Mouse (Mus musculus) lung, postnatal 14 days (tissue): ENCODE data around the gene Wdr62.

Source experiments
- DNase-seq: peaks from one replicate; pipeline ENCODE4 v3.0.0; 2021

Gene Wdr62

GRCm38 (mm10) chr7:30300914-30301313 is 20.7 kb upstream of the Wdr62 start:
- peak; percentile 29 for DNase-seq

- no peak for DNase-seq
Observed at GRCm38 (mm10) chr7:30297266-30297665, 17.0 kb upstream of the Wdr62 start.

DNA sequence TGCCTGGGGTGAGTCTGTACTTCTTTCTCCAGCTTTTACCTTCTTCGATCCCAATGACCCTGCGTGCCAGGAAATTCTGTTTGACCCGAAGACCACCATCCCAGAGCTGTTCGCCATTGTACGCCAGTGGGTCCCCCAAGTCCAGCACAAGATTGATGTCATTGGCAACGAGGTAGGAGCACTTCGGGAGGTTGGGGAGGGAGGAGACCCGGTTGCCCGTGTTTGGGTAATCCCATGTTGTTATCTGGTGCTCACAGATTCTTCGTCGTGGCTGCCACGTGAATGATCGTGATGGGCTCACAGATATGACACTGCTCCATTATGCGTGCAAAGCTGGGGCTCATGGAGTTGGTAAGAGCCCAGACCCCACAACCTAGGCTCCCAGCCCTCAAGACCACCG is 16.6 kb upstream of the Wdr62 start:
- no peak for DNase-seq

- peak; percentile 22 for DNase-seq
Observed at GRCm38 (mm10) chr7:30295103-30295502, 14.9 kb upstream of the Wdr62 start.

- no peak for DNase-seq
Observed at GRCm38 (mm10) chr7:30294296-30294695, 14.1 kb upstream of the Wdr62 start.

DNA sequence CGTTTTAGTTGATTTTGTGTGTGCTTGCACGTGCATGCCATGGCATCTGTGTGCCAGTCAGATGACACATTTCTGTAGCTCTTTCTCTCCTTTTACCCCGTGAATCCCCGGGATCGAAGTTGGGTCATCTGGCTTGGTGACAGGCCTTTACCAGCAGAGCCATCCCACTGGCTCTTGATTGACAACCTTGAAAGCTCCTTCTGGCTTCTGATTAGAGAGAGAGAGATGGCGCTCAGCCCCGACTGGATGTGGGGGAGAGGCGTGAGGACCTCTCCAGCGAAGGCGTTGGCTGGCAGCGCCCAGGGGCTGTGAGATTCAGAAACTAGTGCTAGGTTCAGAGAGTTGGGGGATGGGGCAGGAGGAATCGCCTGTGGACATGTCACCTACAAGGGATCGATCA is 13.6 kb upstream of the Wdr62 start:
- DNase-seq = no peak

DNA sequence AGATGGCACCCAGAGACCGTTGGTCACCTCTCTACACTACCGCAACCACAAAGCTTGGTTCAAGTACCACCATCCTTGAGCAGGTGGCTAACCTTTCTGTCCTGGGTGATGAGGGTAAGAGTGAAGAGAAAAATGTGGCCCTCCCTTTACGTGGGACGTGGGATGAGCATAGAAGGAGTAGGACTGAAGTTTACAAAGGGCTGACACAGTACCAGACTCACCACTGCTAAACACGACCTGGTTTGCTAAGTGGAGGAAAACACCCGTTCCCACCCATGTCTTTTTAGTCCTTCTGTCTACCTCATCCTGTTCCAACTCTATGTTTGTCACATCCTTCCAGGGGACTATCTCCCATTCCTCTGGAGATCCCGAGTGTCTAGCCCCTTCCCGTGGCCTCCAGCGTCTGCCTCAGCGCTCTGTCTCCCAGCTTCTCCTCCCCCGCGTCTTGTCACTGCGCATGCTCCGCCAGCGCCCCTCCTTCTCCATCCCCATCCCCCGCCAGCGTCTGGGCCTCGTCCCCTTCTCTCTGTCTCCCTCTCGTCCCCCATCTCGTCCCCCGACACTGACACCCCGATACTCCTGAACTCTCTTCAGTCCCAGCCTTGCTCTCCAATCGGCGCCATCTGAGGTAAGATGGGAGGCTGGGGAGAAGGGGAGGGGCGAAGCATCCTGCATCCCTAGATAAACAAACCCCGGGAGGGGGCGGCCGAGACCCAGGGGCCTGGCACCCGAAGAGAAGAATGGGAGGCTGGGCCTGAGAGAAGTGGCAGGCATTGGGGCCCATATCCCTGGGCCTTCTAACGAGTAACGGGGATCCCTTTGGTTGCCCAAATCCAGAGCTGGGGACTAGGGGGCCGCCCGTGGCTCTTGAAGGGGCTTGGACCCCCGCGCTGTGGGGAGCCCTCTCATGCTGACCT is 11.3 kb upstream of the Wdr62 start, which contains the start of gene Clip3:
Clip3 (plus strand) TSS at position 514 of the 917 bp plus-strand sequence.
- DNase-seq = peak; percentile 58

DNA sequence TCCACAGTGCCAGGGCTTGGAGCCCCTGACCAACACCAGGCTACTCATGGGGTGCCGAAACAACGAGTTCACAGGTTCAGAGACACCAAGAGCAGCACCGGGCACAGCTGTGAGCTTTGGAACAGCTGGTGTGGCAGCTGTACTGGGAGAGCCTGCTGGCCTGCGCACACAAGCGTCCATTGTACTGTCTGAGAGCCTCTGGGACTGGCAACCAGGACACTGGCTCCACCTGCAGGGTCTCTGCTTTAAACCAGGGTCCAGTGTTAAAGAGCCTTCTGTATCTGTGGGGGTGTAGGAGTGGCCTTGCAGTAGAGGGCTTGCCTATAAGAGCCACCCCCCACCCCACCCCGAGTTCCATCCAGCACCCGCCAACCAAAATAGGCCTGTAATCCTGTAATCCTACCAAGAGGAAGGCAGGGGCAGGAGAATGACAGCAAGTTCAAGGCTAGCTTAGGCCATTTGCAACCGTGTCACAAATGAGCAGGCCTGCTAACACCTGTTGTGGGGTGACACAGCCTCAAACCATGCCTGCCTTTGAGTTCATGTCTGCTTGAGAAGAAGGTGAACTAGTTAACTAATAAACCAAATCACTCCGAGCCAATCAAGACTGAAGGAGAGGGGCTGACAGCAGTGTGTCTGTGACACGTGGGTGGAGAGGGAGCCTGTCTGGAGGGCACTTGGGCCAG is 9.6 kb upstream of the Wdr62 start:
- no peak for DNase-seq

DNA sequence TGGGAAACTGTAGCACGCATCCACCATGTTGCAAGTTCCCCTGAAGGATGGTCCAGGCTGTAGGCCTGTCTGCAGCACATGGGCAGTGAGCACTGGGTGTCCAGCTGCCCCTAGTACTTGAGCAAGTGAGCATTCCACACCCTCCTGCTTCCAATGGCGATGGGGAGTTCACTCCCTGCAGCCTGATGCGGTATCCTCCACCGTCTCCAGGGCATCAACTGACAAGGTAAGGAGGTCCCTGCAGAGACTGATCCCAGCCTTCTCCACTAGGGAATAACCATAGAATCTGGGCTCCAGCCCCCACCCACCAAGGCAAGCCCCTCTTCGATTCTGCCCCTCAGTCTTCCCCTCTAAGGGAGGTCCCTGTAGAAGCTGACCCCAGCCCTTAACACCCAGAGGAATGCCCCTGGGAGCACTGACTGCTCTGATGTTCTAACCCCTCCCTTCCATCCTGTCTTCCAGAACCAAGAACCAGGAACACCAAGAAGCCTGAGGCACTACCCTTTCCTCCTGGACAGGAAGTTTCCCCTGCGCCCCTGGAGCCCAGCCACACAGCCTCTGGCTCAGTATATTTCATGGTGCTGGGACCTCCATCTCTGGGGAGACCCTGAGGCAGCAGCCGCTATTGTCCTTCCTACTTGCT is 9.0 kb upstream of the Wdr62 start:
- no peak for DNase-seq

DNA sequence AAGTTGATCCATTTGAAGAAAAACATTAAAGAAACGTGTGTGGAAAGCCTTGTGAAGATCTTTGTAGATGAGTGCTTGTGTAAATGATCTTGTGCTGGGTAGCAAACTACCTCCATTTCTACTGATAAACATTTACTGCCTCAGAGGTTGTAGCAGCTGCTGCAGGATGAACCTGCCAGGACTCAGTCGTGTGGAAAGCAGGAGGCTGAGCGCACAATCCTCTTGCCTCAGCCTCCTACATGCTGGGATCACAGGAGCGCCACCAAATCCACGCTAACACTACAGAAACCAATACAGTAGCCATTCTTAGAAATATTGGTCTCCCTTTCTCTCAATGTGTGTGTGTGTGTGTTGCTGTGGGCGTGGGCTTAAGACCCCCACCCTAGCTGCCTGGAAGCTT is 7.8 kb upstream of the Wdr62 start:
- DNase-seq = no peak

DNA sequence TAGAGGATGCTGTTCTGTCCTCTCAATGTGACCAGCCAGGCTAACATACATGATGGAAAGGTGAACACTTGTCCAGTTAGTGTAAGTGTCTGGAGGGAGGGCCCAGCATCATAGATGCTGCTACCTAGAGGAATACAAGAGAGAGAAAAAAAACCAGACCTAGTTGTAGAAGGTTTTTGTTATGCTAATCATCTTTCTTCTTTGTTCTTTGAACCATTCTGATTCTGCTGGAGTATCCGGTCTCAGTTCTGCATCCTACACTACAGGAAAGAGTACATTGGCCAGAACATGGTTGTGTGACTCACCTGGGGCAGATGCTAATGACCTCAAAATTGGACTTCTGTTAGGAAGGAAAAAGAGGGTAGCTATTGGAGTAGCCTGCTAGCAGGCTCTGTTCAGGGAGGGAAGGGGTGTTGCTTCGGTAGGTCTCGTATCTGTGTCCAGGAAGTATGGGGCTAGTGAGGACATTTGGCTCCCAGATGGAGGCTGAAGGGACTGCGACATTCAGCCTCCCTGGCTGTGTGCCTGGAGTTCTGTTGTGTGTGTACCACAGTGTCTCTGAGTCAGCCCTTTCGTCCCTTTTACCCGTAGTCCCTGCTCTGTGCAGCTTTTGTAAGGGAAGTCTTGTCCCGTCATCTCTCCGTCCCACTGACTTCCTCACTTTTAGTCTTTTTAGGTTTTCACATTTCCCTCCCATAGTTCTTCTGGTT is 6.6 kb upstream of the Wdr62 start:
- DNase-seq = no peak

DNA sequence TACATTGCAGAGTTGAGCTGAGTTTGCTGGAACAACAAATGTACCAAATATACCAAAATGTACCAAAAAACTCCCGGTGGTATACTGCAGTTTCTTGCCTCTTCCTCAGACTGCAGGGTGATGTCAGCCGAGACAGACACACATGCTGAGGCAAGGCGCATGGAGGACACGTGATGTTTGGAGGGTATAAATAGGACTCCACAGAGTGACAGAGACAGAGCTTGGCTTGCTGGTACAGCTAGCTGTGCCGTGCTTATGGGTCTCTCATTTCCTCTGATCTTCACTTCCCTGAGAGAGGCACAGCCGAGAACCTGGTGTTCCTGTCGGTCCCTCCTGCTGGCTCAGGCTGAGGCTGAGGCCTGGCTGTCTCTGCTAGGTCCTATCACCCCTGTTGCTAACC is 2.5 kb upstream of the Wdr62 start:
- DNase-seq = no peak

- DNase-seq = no peak
Observed at GRCm38 (mm10) chr7:30281522-30281921, 1.3 kb upstream of the Wdr62 start.

DNA sequence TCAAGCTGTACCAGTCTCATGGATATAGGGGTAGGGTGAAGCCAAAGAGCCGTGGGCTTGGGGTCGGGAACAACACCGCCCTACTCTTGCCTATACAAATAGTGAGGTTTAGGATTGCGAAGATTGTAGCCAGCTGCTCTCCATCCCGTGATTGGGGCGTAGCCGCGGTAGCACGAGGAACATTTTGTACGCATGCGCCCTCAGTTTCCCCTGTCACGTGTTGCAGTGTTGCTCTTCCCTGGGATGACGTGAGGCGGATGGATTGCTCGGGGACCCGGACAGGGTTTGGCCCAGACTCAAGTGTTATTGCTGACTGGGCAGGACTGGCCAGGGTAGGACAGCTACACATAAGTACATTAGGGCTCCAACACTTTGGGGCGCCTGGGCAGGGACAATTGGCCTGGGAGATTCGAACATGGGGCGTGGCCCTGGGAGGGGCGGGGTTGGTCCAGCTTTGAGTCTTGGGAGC is 485 bp upstream of the Wdr62 start:
- peak; percentile 90 for DNase-seq

- DNase-seq = no peak
Observed at GRCm38 (mm10) chr7:30279536-30279935, 683 bp downstream of the Wdr62 start.

DNA sequence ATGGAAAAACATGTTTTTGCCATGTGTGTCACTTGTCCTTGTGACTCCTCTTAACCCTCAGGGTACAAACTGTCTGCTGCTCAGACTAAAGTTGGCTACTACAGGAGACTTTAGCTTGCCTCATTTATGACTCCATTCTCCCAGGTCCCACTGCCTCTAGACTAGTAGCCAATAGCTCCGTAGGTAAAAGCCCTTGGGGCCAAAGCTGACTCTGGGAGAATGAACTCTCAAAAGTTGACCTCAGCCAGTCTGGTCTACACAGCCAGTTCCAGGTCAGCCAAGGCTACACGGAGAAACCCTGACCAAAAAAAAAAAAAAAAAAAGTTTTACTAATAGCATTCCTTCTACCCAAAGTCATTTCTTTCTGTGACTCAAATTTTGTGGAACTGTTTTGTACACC is 1.3 kb downstream of the Wdr62 start:
- no peak for DNase-seq

- DNase-seq = peak; percentile 21
Observed at GRCm38 (mm10) chr7:30274383-30274782, 5.8 kb downstream of the Wdr62 start.

DNA sequence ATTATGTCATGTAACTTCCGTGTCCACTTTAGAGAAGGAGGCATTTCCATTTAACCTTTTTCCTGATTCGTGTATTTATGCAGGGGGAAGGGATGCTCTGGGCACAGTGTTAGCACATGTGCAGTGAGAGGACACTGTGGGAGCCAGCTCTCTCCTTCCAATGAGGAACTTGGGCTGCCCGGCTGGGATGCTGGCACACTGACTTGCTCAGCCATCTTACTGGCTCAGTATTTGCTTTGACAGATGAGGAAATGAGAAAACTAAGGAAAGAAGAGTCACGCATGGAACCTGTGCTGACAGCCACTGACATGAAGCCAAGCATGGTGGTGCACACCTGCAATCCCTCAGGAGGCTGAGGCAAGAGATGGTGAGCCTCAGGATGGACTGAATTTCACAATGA is 10.6 kb downstream of the Wdr62 start:
- DNase-seq = no peak

DNA sequence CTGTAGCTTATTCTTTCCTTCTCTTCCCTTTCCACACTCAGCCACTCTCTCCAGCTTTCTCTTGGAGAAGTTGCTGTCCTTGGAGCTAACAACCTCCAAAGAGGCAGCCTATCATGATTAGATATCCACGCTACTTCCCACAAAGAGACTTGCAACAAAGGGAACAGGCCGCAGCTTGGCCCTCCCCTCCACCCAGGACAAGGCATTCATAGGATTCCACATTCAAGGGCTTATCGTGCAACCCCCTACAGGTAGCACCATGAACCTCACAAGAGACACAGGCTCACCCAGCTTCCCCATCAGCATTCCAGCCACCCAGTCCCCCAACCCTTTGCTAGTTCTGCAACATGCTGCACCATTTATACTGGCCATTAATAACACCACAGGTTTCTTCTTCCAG is 13.4 kb downstream of the Wdr62 start:
- no peak for DNase-seq

DNA sequence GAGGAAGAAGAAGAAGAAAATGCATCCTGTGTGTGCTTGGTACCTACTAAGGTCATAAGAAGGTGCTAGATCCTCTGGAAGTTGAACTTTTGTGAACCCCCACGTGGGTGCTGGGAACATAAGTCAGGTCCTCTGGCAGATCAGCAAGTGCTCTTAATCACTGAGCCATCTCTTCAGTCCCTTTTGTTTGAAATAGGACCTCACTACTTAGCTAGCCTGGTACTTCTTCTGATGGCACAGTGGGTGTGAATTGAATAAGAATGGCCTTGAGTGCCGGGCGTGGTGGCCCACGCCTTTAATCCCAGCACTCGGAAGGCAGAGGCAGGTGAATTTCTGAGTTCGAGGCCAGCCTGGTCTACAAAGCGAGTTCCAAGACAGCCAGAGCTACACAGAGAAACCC is 14.3 kb downstream of the Wdr62 start:
- no peak for DNase-seq

DNA sequence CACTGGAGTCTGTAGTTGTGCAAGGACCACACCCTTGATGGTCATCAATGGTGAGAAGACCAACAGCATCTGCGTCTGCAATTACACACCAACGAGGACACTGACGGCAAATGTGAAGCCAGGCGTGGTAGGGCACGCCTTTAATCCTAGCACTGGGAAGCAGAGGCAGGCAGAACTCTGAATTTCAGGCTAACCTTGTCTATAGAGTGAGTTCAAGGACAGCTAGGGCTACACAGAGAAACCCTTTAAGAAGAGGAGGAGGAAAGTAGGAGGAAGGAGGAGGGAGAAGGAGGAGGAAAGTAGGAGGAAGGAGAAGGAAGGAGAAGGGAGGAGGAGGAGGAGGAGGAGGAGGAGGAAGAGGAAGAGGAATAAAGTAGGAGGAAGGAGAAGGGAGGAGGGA is 14.7 kb downstream of the Wdr62 start:
- DNase-seq = no peak

DNA sequence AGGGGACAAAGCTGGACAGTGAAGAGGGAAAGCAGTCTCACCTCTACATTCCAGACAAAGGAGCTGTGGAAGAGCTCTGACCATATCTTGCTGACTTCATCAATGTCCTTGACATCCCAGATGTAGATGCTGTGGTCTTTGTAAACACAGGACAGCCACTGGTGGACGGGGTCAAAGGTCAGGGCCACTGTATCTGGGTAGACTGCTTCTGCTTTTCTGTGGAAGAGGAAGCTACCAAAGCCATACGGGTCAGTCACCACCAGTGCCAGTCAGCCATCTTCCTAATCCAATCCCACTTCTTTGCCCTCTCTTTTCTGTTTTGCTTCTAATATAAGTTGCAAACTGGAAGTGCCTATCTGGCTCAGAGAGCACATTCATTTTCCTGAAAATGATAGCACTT is 15.2 kb downstream of the Wdr62 start:
- DNase-seq = no peak
